Mouse (Mus musculus): ENCODE measurements around the gene Nedd9.

GRCm38 (mm10) chr13:41420376-41420775, 66.8 kb downstream of the Nedd9 start:
- TF ChIP-seq GATA1 (IDR thresholded peaks at IDR 0.05; ENCODE audit: borderline replicate concordance, low read length) (no peak), FLI1 (IDR thresholded peaks at IDR 0.05; ENCODE audit: low read length) (no peak)

Measured in megakaryocyte, embryonic 14.5 days (primary cell).